Mouse (Mus musculus) urinary bladder, postnatal 14 days (tissue): Measurements from ENCODE around the gene Baz1b.
A peak's percentile ranks its signal among the peaks of the same experiment; 100 is the strongest.

ENCODE experiments used
- DNase-seq: peaks from one replicate; pipeline ENCODE4 v3.0.0; 2021; ENCODE audit warnings: low spot score

The Baz1b gene

DNA sequence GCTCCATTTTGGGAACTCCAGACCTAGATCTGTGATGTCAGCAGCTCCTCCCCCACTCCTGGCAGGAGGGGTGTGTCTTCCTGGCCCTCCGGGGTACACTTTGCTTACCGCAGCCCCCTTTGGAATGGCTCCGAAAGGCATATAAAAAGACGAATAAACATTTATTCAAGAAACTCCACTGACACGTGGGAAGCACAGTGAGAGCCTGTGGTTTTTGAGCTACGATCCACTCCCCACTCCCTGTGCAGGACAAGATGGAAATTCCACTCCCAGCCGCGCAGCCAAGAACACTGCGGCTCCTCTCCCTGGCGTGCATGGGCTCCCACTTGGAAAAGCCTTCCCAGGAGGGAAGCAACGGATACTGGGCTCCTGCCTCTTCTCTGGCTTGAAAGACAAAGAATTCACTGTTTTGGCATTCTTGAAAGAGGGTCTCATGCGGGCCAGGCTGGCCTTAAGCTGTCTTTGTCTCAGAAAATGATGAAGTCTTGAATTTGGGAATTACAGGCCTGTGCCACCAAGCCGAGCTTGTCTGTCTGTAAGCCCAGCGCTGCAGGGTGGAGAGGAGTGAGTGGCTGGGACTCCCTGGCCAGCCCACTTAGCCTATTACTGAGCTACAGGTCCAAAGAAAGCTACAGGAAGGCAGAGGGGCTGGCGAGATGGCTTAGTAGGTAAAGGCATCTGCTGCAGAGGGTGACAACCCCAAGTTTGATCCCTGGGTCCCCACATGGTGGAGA is 87.8 kb downstream of the Baz1b start:
- DNase-seq: no peak

DNA sequence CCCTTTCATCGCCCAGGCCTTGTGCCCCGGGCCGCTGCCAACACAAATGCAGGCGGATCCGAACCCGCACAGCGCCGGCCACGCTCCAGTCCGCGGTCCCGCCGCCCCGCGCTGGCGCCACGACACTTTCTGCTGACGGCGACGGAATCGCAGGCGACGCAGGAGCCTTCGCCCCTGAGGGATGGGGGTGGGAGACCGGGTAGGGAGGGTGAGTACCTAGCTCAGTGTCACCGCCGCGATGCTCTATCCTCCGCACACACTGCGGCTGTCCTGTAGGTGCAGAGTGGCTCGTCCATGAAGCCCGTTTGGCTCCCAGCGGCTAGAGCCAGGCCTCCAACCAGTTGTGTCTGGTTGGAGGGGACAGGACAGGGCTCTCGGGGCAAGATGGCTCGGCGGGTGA is 89.5 kb downstream of the Baz1b start:
- no peak for DNase-seq

DNA sequence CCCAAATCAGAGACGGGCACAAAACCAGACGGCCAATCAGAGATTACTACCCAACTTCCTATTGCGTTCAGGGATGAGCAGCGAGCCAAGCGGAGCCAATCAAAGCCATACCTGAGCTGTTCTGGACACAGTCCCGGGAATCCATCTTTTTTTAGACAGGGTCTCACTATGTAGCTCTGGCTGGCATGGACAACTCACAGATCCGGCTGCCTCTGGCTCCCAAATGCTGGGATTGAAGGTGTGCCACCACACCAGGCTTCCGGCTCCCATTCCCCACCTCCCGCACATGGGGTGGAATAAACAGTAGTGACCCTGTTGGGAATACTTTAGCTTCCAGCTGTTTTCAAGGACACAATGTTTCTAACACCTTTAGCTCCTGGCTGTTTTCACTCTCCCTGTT is 93.2 kb downstream of the Baz1b start:
- DNase-seq: no peak

- no peak for DNase-seq
Observed at GRCm38 (mm10) chr5:135285211-135285610, 98.1 kb downstream of the Baz1b start.

GRCm38 (mm10) chr5:135286185-135286584 is 99.1 kb downstream of the Baz1b start:
- peak; percentile 76 for DNase-seq

DNA sequence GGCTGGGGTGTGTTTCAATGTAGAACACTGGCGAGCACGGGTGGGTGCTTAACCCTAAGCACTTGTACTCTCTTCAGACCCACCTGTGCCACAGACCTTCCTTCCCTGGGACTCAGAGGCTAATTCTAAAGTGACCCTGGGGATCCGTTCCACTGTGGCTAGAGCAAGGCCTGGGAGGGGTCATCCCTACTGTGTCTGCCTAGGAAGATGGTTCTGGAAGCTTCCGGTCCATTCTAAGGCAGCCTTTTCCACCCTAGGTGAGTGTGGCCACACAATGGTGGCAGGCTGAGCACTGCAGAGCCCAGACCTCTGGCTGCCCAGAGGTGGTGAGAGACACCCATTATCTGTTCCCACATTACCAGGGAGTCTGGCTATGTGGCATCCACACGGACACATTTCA is 99.9 kb downstream of the Baz1b start:
- DNase-seq: no peak

DNA sequence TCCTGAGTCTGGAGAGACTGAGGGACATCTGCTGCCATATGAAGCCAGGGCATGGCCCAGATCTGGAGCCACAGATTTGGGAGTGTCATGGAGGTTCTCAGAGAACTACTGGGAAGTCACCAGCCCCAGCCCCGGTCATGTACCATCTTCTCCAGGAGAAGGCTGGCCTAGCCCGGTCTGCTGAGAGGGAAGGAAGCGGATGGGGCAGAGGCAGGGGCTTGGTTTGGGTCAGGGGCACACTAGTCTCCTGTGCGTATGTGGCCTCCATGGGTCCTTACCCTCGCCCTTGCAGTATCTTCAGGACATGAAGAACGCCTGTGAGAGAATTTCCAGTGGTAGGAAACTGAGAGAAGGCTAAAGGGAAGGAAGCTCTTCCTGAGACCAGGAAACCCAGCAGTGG is 103.6 kb downstream of the Baz1b start:
- DNase-seq: no peak

DNA sequence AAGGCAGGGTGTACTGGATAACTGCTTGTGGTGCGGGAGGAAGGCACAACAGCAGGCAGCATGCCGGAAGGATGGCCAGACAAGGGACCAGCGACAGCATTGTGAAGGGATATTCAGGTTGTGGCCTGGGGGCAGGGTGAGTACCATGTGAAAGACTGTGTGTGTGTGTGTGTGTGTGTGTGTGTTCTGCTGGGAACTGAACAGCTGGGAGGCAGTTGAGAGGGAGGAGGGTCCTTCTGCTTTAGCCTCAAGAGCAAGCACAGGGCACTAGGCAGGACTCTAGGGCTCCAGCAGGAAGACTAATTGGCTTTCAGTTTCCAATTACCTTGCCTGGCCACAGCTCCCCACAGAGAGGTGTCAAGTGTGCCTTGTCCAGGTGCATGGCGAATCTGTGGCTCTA is 104.1 kb downstream of the Baz1b start:
- DNase-seq: no peak

GRCm38 (mm10) chr5:135292001-135292400 is 104.9 kb downstream of the Baz1b start:
- DNase-seq: no peak
